Mouse (Mus musculus) cerebellum, postnatal 25 days (tissue): ENCODE data around the gene Pde4a.
A peak's percentile ranks its signal among the peaks of the same experiment; 100 is the strongest.
"Not testable (repeated sequence)": the region's sequence is repeated elsewhere in the genome, so short reads cannot be mapped to it uniquely, and the experiment has no call there.

ENCODE experiments used
- DNase-seq, 2 experiments: peaks; one replicate each; pipeline ENCODE4 v3.0.0; 2021; ENCODE audit warnings: mixed read lengths in 2 of 2

The Pde4a gene

GRCm38 (mm10) chr9:21220490-21221382 is 55.2 kb downstream of the Pde4a start:
- DNase-seq = peak; percentile 98 to 99

GRCm38 (mm10) chr9:21221383-21221929 is 55.9 kb downstream of the Pde4a start:
- no peak for DNase-seq

- not testable (repeated sequence) for DNase-seq
Observed at GRCm38 (mm10) chr9:21223490-21223889, 58.0 kb downstream of the Pde4a start.

GRCm38 (mm10) chr9:21223906-21224305 is 58.4 kb downstream of the Pde4a start:
- DNase-seq = no peak

GRCm38 (mm10) chr9:21224576-21225414 is 59.3 kb downstream of the Pde4a start:
- DNase-seq = peak in 1 of 2 experiments; percentile 48

- no peak for DNase-seq
Observed at GRCm38 (mm10) chr9:21225415-21225758, 59.9 kb downstream of the Pde4a start.

- DNase-seq = no peak
Observed at GRCm38 (mm10) chr9:21227342-21227741, 61.8 kb downstream of the Pde4a start.

- DNase-seq = no peak
Observed at GRCm38 (mm10) chr9:21231551-21231950, 66.0 kb downstream of the Pde4a start.

GRCm38 (mm10) chr9:21232867-21233266 is 67.4 kb downstream of the Pde4a start:
- DNase-seq = no peak

GRCm38 (mm10) chr9:21233366-21233765 is 67.9 kb downstream of the Pde4a start:
- peak in 1 of 2 experiments; percentile 7 for DNase-seq

GRCm38 (mm10) chr9:21233805-21234204 is 68.3 kb downstream of the Pde4a start:
- DNase-seq = peak; percentile 21 to 43

GRCm38 (mm10) chr9:21235341-21235740 is 69.8 kb downstream of the Pde4a start:
- DNase-seq = no peak

GRCm38 (mm10) chr9:21236991-21237367 is 71.5 kb downstream of the Pde4a start:
- DNase-seq = peak; percentile 17 to 49

- DNase-seq = peak; percentile 58 to 59
Observed at GRCm38 (mm10) chr9:21237368-21238003, 72.0 kb downstream of the Pde4a start.

GRCm38 (mm10) chr9:21238004-21238732 is 72.7 kb downstream of the Pde4a start:
- DNase-seq = no peak

GRCm38 (mm10) chr9:21238733-21239464 is 73.4 kb downstream of the Pde4a start, which contains the start of gene Keap1:
Keap1 (minus strand) TSS chr9:21239361.
- DNase-seq = peak; percentile 89 to 90

GRCm38 (mm10) chr9:21239465-21239848 is 73.9 kb downstream of the Pde4a start:
- DNase-seq = no peak

GRCm38 (mm10) chr9:21241343-21241742 is 75.8 kb downstream of the Pde4a start:
- DNase-seq = peak; percentile 87 to 92

- peak in 1 of 2 experiments; percentile 86 for DNase-seq
Observed at GRCm38 (mm10) chr9:21243826-21244427, 78.4 kb downstream of the Pde4a start.

- DNase-seq = peak; percentile 81 to 87
Observed at GRCm38 (mm10) chr9:21244428-21245112, 79.1 kb downstream of the Pde4a start.
